ENCODE assay signal across 7 mouse cellular contexts in genomic region chr16:30310647-30311046, GRCm38 (mm10). TPM values are rescaled to one million over a fixed set of nuclear protein-coding genes. Genes with fewer than 3 reads are reported as not detected.
DNase-seq lines count a peak whose midpoint lies in the region; ATAC-seq and TF ChIP-seq lines count a peak whose summit lies in the region.

Gp5 (minus strand) TSS chr16:30310779.

- DNase-seq in lung, postnatal 0 days (ENCODE audit: low spot score): no peak
- no peak for DNase-seq in lung, postnatal 36 days
- no peak for DNase-seq in embryo, embryonic 9.5 days (ENCODE audit: extremely low spot score)
- DNase-seq in cerebellum, adult 18-20 months: no peak

- no peaks in the 10 kb centered on the region for H3K9me3 ChIP-seq in lung, postnatal 0 days (ENCODE audit: low read length)
- no peaks in the 10 kb centered on the region for H3K9me3 ChIP-seq in limb, embryonic 12.5 days
- H3K9me3 ChIP-seq in stomach, embryonic 14.5 days (ENCODE audit: control insufficient read depth, low read depth, low read length): no peaks in the 10 kb centered on the region

- H3K36me3 ChIP-seq in lung, postnatal 0 days (ENCODE audit: insufficient read depth, low read length): no peaks in the 10 kb centered on the region
- peaks cover 9% of the 10 kb centered on the region; the same call in 1 of the 2 replicates for H3K36me3 ChIP-seq in limb, embryonic 12.5 days
- H3K36me3 ChIP-seq in stomach, embryonic 14.5 days (ENCODE audit: control insufficient read depth, insufficient read depth, low read length): peaks cover 3% of the 10 kb centered on the region; the same call in 1 of the 2 replicates

- peaks cover 16% of the 10 kb centered on the region; the same call in 1 of the 2 replicates for H3K4me1 ChIP-seq in lung, postnatal 0 days (ENCODE audit: insufficient read depth, low read depth, low read length)
- H3K4me1 ChIP-seq in limb, embryonic 12.5 days (replicated peaks): peaks cover 21% of the 10 kb centered on the region
- H3K4me1 ChIP-seq in stomach, embryonic 14.5 days (ENCODE audit: control insufficient read depth, insufficient read depth, low read length): 0 out of 2 replicates have a peak, but pooled peaks cover 5% of the 10 kb centered on the region

- H3K27me3 ChIP-seq in lung, postnatal 0 days (replicated peaks; ENCODE audit: insufficient read depth, low read length): peaks cover 29% of the 10 kb centered on the region; the same call in 1 of the 2 replicates
- peaks cover 64% of the 10 kb centered on the region for H3K27me3 ChIP-seq in limb, embryonic 12.5 days
- peaks cover 16% of the 10 kb centered on the region for H3K27me3 ChIP-seq in stomach, embryonic 14.5 days (ENCODE audit: control insufficient read depth, insufficient read depth, low read length)

- peak within 1 kb of the TSS; percentile 93 for H3K4me2 ChIP-seq in lung, postnatal 0 days (replicated peaks; ENCODE audit: low read depth, low read length)
- H3K4me2 ChIP-seq in limb, embryonic 12.5 days: peak within 1 kb of the TSS; percentile 99
- peak within 1 kb of the TSS; percentile 100 for H3K4me2 ChIP-seq in stomach, embryonic 14.5 days (replicated peaks; ENCODE audit: low read depth, low read length)

- H3K4me3 ChIP-seq in lung, postnatal 0 days (ENCODE audit: low read depth, low read length): peak within 1 kb of the TSS; percentile 51; the same call in 1 of the 2 replicates
- peak within 1 kb of the TSS; percentile 60 for H3K4me3 ChIP-seq in limb, embryonic 12.5 days (replicated peaks)
- H3K4me3 ChIP-seq in stomach, embryonic 14.5 days (ENCODE audit: low read depth, low read length): peak within 1 kb of the TSS; percentile 54; the same call in 1 of the 2 replicates

- H3K27ac ChIP-seq in lung, postnatal 0 days (ENCODE audit: low read length): no peak within 1 kb of the TSS
- H3K27ac ChIP-seq in limb, embryonic 12.5 days: no peak within 1 kb of the TSS
- no peak within 1 kb of the TSS for H3K27ac ChIP-seq in stomach, embryonic 14.5 days (ENCODE audit: low read length)

- no peak for ATAC-seq in lung, postnatal 0 days
- 0 out of 2 replicates have a peak, but pooled peaks have one; percentile 38 for ATAC-seq in erythroblast, adult 5-6 weeks (replicated peaks; ENCODE audit: low FRiP score, poor library complexity, severe bottlenecking)
- ATAC-seq in limb, embryonic 12.5 days (ENCODE audit: insufficient number of reproducible peaks, insufficient read depth, low FRiP score, low TSS enrichment, low read depth): no peak
- no peak for ATAC-seq in stomach, embryonic 14.5 days (ENCODE audit: insufficient number of reproducible peaks, insufficient read depth, low FRiP score, low read depth)

- H3K9ac ChIP-seq in lung, postnatal 0 days (replicated peaks; ENCODE audit: low read depth): no peak within 1 kb of the TSS
- 0 out of 2 replicates have a peak within 1 kb of the TSS, but pooled peaks have one; percentile 4 for H3K9ac ChIP-seq in limb, embryonic 12.5 days (replicated peaks)
- no peak within 1 kb of the TSS for H3K9ac ChIP-seq in stomach, embryonic 14.5 days (replicated peaks; ENCODE audit: low read depth, low read length)

- no peak for TF ChIP-seq EP300 in lung, postnatal 0 days (IDR thresholded peaks at IDR 0.05)

- no peak for TF ChIP-seq CTCF in lung, postnatal 0 days (IDR thresholded peaks at IDR 0.05)

RNA-seq across cellular contexts. Expression of gene Gp5, which starts in this region (rescaled TPM):
- 3.5 and 4.4 TPM in 2 replicates for polyA plus RNA-seq in lung, postnatal 0 days (2015; fragmentation: Nextera tagmentation; extraction: Ambion mirVana)
- 1.0 TPM in 1 of 2 replicates, not detected in the other for total RNA-seq in erythroblast, adult 5-6 weeks (2015; ENCODE audit: low replicate concordance)
- 0.77 and 2.1 TPM in 2 replicates for total RNA-seq in erythroblast, adult 5-6 weeks (2017; ENCODE audit: low replicate concordance)
- 1.7 and 2.1 TPM in 2 replicates for polyA plus RNA-seq in limb, embryonic 12.5 days (2016; fragmentation: Nextera tagmentation; extraction: Ambion mirVana)
- polyA plus RNA-seq in stomach, embryonic 14.5 days (2014; fragmentation: Nextera tagmentation; extraction: Ambion mirVana): 0.56 and 0.65 TPM in 2 replicates
